Mouse (Mus musculus): Measurements from ENCODE around the gene Ncs1. TPM values are rescaled to one million over a fixed set of nuclear protein-coding genes. Genes with fewer than 3 reads are reported as not detected.

The Ncs1 gene
- polyA plus RNA-seq, 1 experiment from 2014 or later, result 153 TPM

GRCm38 (mm10) chr2:31246251-31246971 is 788 bp downstream of the Ncs1 start:
- Histone ChIP-seq H3K36me3 (peaks cover 16% of the 10 kb centered on the region; the same call in 1 of the 2 replicates), H3K27me3 (peaks cover 8% of the 10 kb centered on the region), H3K4me3 (peak overlapping the region; percentile 97), H3K27ac (replicated peaks) (peak overlapping the region; percentile 91), H3K9me3 (no peaks in the 10 kb centered on the region), H3K9ac (peak overlapping the region; percentile 99), H3K4me1 (replicated peaks) (peaks cover 51% of the 10 kb centered on the region), H3K4me2 (peak overlapping the region; percentile 89)
- WGBS, result 1% methylated on average over 38 of the region's 41 CpGs
- peak; percentile 57 for ATAC-seq (ENCODE audit: low read depth)

GRCm38 (mm10) chr2:31248856-31249255 is 3.2 kb downstream of the Ncs1 start:
- Histone ChIP-seq H3K36me3 (peaks cover 16% of the 10 kb centered on the region; the same call in 1 of the 2 replicates), H3K4me1 (replicated peaks) (peaks cover 52% of the 10 kb centered on the region), H3K9ac (0 out of 2 replicates have a peak overlapping the region, but pooled peaks have one; percentile 99), H3K9me3 (no peaks in the 10 kb centered on the region), H3K27ac (replicated peaks) (no peak overlapping the region), H3K27me3 (no peaks in the 10 kb centered on the region; the same call in 1 of the 2 replicates), H3K4me3 (no peak overlapping the region), H3K4me2 (0 out of 2 replicates have a peak overlapping the region, but pooled peaks have one; percentile 89)
- no peak for ATAC-seq (ENCODE audit: low read depth)
- 89% methylated on average over 6 of the region's 6 CpGs for WGBS

- ATAC-seq (ENCODE audit: low read depth), result no peak
- peaks cover 62% of the 10 kb centered on the region for H3K4me1 ChIP-seq (replicated peaks)
These were observed 6.5 kb downstream of the Ncs1 start for GRCm38 (mm10) chr2:31252167-31252566.

GRCm38 (mm10) chr2:31253463-31253862 is 7.8 kb downstream of the Ncs1 start:
- no peak overlapping the region for H3K4me2 ChIP-seq
- no peaks in the 10 kb centered on the region for H3K27me3 ChIP-seq
- H3K27ac ChIP-seq (replicated peaks), result no peak overlapping the region
- no peak overlapping the region for H3K9ac ChIP-seq
- H3K36me3 ChIP-seq, result peaks cover 13% of the 10 kb centered on the region; the same call in 1 of the 2 replicates
- H3K9me3 ChIP-seq, result no peaks in the 10 kb centered on the region
- ATAC-seq (ENCODE audit: low read depth), result no peak
- peaks cover 62% of the 10 kb centered on the region for H3K4me1 ChIP-seq (replicated peaks)
- H3K4me3 ChIP-seq, result no peak overlapping the region
- WGBS, result 54% methylated on average over 3 of the region's 3 CpGs

More at GRCm38 (mm10) chr2:31252167-31252566, 6.5 kb downstream of the Ncs1 start:
- 97% methylated on average over 4 of the region's 4 CpGs for WGBS
- H3K4me2 ChIP-seq, result no peak overlapping the region
- H3K9ac ChIP-seq, result no peak overlapping the region
- no peak overlapping the region for H3K4me3 ChIP-seq
- H3K27ac ChIP-seq (replicated peaks), result no peak overlapping the region
- no peaks in the 10 kb centered on the region for H3K27me3 ChIP-seq
- peaks cover 16% of the 10 kb centered on the region; the same call in 1 of the 2 replicates for H3K36me3 ChIP-seq
- no peaks in the 10 kb centered on the region for H3K9me3 ChIP-seq

GRCm38 (mm10) chr2:31254806-31255205 is 9.2 kb downstream of the Ncs1 start:
- H3K36me3 ChIP-seq, result 0 out of 2 replicates have a peak, but pooled peaks cover 2% of the 10 kb centered on the region
- ATAC-seq (ENCODE audit: low read depth), result no peak
- no peaks in the 10 kb centered on the region for H3K9me3 ChIP-seq
- H3K4me3 ChIP-seq, result no peak overlapping the region
- H3K27ac ChIP-seq (replicated peaks), result peak overlapping the region; percentile 62; the same call in 1 of the 2 replicates
- no peak overlapping the region for H3K4me2 ChIP-seq
- H3K4me1 ChIP-seq (replicated peaks), result peaks cover 68% of the 10 kb centered on the region
- H3K9ac ChIP-seq, result no peak overlapping the region
- no peaks in the 10 kb centered on the region for H3K27me3 ChIP-seq
- WGBS, result 87% methylated on average over 3 of the region's 3 CpGs

- ATAC-seq (ENCODE audit: low read depth), result peak; percentile 16; the same call in 1 of the 2 replicates
- Histone ChIP-seq H3K4me3 (no peak overlapping the region), H3K27ac (replicated peaks) (peak overlapping the region; percentile 62)
These were observed 10.6 kb downstream of the Ncs1 start for GRCm38 (mm10) chr2:31255952-31256938.

GRCm38 (mm10) chr2:31257096-31257495 is 11.5 kb downstream of the Ncs1 start:
- H3K4me2 ChIP-seq, result no peak overlapping the region
- peak overlapping the region; percentile 62; the same call in 1 of the 2 replicates for H3K27ac ChIP-seq (replicated peaks)
- no peaks in the 10 kb centered on the region for H3K9me3 ChIP-seq
- H3K4me1 ChIP-seq (replicated peaks), result peaks cover 73% of the 10 kb centered on the region
- H3K4me3 ChIP-seq, result no peak overlapping the region
- H3K27me3 ChIP-seq, result no peaks in the 10 kb centered on the region
- no peak for ATAC-seq (ENCODE audit: low read depth)
- no peaks in the 10 kb centered on the region; the same call in 1 of the 2 replicates for H3K36me3 ChIP-seq
- 63% methylated on average over 6 of the region's 6 CpGs for WGBS
- peak overlapping the region; percentile 5 for H3K9ac ChIP-seq

More at GRCm38 (mm10) chr2:31255952-31256938, 10.6 kb downstream of the Ncs1 start:
- H3K36me3 ChIP-seq, result no peaks in the 10 kb centered on the region; the same call in 1 of the 2 replicates
- peak overlapping the region; percentile 5; the same call in 1 of the 2 replicates for H3K9ac ChIP-seq
- H3K4me2 ChIP-seq, result peak overlapping the region; percentile 23
- H3K4me1 ChIP-seq (replicated peaks), result peaks cover 72% of the 10 kb centered on the region
- 20% methylated on average over 21 of the region's 21 CpGs for WGBS
- H3K27me3 ChIP-seq, result no peaks in the 10 kb centered on the region
- no peaks in the 10 kb centered on the region for H3K9me3 ChIP-seq

GRCm38 (mm10) chr2:31258609-31259366 is 13.2 kb downstream of the Ncs1 start:
- H3K4me2 ChIP-seq, result peak overlapping the region; percentile 58
- no peaks in the 10 kb centered on the region for H3K9me3 ChIP-seq
- 10% methylated on average over 22 of the region's 22 CpGs for WGBS
- peak overlapping the region; percentile 40 for H3K4me3 ChIP-seq
- H3K27me3 ChIP-seq, result no peaks in the 10 kb centered on the region
- H3K9ac ChIP-seq, result peak overlapping the region; percentile 62
- no peaks in the 10 kb centered on the region; the same call in 1 of the 2 replicates for H3K36me3 ChIP-seq
- 0 out of 2 replicates have a peak, but pooled peaks have one; percentile 28 for ATAC-seq (ENCODE audit: low read depth)
- H3K27ac ChIP-seq (replicated peaks), result peak overlapping the region; percentile 23; the same call in 1 of the 2 replicates
- H3K4me1 ChIP-seq (replicated peaks), result peaks cover 86% of the 10 kb centered on the region

GRCm38 (mm10) chr2:31259367-31259920 is 13.8 kb downstream of the Ncs1 start:
- 28% methylated on average over 9 of the region's 9 CpGs for WGBS

GRCm38 (mm10) chr2:31260549-31260948 is 14.9 kb downstream of the Ncs1 start:
- no peaks in the 10 kb centered on the region for H3K9me3 ChIP-seq
- no peak overlapping the region for H3K9ac ChIP-seq
- 87% methylated on average over 8 of the region's 8 CpGs for WGBS
- no peaks in the 10 kb centered on the region for H3K27me3 ChIP-seq
- ATAC-seq (ENCODE audit: low read depth), result no peak
- H3K4me2 ChIP-seq, result no peak overlapping the region
- peaks cover 86% of the 10 kb centered on the region for H3K4me1 ChIP-seq (replicated peaks)
- H3K36me3 ChIP-seq, result no peaks in the 10 kb centered on the region; the same call in 1 of the 2 replicates
- H3K27ac ChIP-seq (replicated peaks), result no peak overlapping the region
- no peak overlapping the region for H3K4me3 ChIP-seq

More at GRCm38 (mm10) chr2:31259367-31259920, 13.8 kb downstream of the Ncs1 start:
- Histone ChIP-seq H3K27ac (replicated peaks) (peak overlapping the region; percentile 23; the same call in 1 of the 2 replicates), H3K4me1 (replicated peaks) (peaks cover 86% of the 10 kb centered on the region), H3K27me3 (no peaks in the 10 kb centered on the region), H3K9ac (peak overlapping the region; percentile 62), H3K4me2 (peak overlapping the region; percentile 58), H3K36me3 (no peaks in the 10 kb centered on the region; the same call in 1 of the 2 replicates), H3K9me3 (no peaks in the 10 kb centered on the region), H3K4me3 (peak overlapping the region; percentile 40)
- ATAC-seq (ENCODE audit: low read depth), result no peak

All from neural tube, embryonic 13.5 days (tissue).